Mouse (Mus musculus): ENCODE results near the gene Snn. TPM values are rescaled to one million over a fixed set of nuclear protein-coding genes. Genes with fewer than 3 reads are reported as not detected.

Gene Snn
- polyA plus RNA-seq, 1 experiment = 187 TPM

DNA sequence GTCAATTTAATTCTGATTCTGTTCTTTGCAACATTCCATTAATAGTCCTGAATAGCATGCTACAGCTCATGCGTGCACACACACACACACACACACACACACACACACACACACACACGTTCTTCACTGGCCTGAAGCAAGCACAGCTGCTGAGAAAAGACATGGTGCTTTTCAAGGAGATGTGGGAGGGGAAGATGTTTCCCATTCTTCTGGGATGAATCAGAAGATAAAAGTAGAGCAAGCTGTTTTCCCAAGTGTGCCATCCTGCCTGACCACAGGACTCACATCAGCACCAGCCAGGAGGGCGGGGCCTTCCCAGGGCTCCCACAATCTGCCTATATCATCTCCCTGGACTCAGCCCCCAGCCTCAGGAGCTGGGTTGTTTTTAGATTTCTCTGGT lies 35.9 kb upstream of the Snn start:
- DNase-seq (ENCODE audit: low read depth) = no peak
- TF ChIP-seq POLR2A (IDR thresholded peaks at IDR 0.05; ENCODE audit: borderline replicate concordance, extremely low read depth, insufficient read depth, insufficient read length, poor library complexity, severe bottlenecking) = no peak
- no peak for TF ChIP-seq CTCF (IDR thresholded peaks at IDR 0.05; ENCODE audit: borderline replicate concordance, extremely low read depth, insufficient read depth, insufficient read length)

DNA sequence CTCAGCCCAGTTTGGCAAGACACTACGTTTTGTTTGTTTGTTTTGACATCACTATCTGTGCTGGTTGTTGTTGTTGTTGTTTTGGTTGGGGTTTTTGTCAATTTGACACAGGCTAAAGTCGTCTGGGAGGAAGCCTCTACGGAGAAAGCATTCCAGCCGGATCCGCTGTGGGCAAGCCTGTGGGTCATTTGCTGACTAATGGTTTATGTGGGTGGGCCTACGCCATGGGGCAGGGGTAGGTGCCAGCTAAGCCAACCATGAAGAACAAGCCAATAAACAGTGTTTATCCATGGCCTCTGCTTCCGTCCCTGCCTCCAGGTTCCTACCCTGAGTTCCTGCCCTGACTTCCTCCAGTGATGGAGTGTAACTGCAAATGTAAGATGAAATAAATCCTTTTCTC lies 32.5 kb upstream of the Snn start:
- TF ChIP-seq POLR2A (IDR thresholded peaks at IDR 0.05; ENCODE audit: borderline replicate concordance, extremely low read depth, insufficient read depth, insufficient read length, poor library complexity, severe bottlenecking) (no peak), CTCF (IDR thresholded peaks at IDR 0.05; ENCODE audit: borderline replicate concordance, extremely low read depth, insufficient read depth, insufficient read length) (no peak)

DNA sequence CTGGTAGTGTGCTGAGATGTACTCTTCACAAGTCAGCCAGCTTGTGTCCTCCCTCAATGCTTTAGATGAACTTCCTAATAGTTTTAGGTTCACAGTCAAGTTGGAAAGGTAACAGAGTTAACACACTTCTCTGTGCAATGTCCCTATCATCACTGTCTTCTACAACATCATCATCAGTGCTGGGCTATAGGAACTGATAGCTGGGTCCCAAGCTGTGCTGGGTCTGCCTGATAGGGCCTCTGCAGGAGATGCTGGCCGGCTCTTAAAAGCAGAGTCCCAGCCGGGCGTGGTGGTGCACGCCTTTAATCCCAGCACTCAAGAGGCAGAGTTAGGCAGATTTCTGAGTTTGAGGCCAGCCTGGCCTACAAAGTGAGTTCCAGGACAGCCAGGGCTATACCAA lies 29.9 kb upstream of the Snn start:
- TF ChIP-seq POLR2A (IDR thresholded peaks at IDR 0.05; ENCODE audit: borderline replicate concordance, extremely low read depth, insufficient read depth, insufficient read length, poor library complexity, severe bottlenecking) = no peak
- TF ChIP-seq CTCF (IDR thresholded peaks at IDR 0.05; ENCODE audit: borderline replicate concordance, extremely low read depth, insufficient read depth, insufficient read length) = no peak
- no peak for DNase-seq (ENCODE audit: low read depth)

More for the DNA sequence above, 32.5 kb upstream of the Snn start:
- DNase-seq (ENCODE audit: low read depth) = no peak

DNA sequence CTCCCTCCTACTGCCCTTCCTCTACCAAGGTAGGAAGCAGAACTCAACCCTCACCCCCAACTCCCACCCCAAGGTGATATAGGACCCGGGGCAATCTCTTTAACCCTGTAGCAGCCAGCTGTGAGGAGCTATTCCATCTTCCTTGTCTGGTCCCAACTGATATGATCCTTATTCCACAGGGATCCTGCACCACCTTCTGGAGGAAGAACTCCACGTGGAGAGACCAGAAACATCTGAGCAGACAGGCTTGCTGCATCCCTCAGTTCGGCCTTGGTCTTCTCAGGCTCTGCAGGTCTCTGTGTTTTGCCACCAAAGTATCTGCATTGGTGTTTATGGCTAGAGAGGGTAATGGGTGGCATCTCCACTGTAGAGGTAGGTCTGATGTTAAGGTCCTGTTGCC lies 29.4 kb upstream of the Snn start:
- TF ChIP-seq CTCF (IDR thresholded peaks at IDR 0.05; ENCODE audit: borderline replicate concordance, extremely low read depth, insufficient read depth, insufficient read length) (no peak), POLR2A (IDR thresholded peaks at IDR 0.05; ENCODE audit: borderline replicate concordance, extremely low read depth, insufficient read depth, insufficient read length, poor library complexity, severe bottlenecking) (no peak)

DNA sequence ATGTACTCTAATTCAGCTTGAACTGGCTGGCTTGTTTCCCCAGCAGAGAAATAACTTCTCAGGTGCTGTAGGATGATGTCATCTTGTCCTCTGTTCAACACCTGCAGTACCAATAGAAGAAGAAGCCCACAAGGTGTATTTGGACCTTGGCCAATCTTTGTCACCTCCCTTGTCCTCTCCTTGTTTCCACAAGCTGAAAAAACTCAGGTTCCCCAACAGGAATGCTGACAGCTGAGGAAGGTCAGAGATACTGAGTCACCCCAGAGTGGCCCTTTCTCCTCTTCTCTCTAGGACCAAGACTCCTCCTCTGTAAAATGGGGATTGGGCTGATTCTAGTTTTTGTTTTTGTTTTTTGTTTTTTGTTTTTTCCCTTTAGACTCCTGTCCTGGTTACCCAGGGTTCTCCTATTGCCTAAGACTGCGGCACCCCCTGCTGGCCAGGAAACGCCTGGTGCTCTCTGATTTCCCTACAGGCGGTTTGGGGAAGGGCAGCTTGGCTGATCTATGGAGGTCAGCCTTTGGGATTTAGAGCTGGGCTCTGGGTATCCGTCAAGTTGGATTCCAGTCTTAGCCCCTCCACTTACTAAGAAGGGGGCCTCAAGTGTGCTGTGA lies 26.4 kb upstream of the Snn start:
- peak; percentile 88 for DNase-seq (ENCODE audit: low read depth)
- TF ChIP-seq POLR2A (IDR thresholded peaks at IDR 0.05; ENCODE audit: borderline replicate concordance, extremely low read depth, insufficient read depth, insufficient read length, poor library complexity, severe bottlenecking) (no peak), CTCF (IDR thresholded peaks at IDR 0.05; ENCODE audit: borderline replicate concordance, extremely low read depth, insufficient read depth, insufficient read length) (peak; percentile 98)

More for the DNA sequence above, 29.4 kb upstream of the Snn start:
- no peak for DNase-seq (ENCODE audit: low read depth)

DNA sequence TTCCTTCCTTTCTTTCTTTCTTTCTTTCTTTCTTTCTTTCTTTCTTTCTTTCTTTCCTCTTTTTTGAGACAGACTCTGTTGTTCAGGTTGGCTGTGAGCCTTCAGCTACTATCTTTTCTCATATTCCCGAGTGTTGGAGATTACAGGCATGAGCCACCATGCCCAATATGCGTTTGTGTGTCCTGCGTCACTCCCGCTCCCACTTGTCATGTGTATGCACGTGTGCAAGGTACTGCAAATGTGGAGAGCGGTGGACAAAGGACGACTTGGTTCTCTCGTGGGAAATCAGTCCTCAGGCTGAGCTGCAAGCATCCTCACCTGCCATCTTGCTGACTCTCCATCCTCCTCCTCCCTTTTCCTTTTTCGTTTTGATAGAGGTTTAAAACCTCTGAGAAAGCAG lies 25.5 kb upstream of the Snn start:
- TF ChIP-seq CTCF (IDR thresholded peaks at IDR 0.05; ENCODE audit: borderline replicate concordance, extremely low read depth, insufficient read depth, insufficient read length) (no peak), POLR2A (IDR thresholded peaks at IDR 0.05; ENCODE audit: borderline replicate concordance, extremely low read depth, insufficient read depth, insufficient read length, poor library complexity, severe bottlenecking) (no peak)
- no peak for DNase-seq (ENCODE audit: low read depth)

DNA sequence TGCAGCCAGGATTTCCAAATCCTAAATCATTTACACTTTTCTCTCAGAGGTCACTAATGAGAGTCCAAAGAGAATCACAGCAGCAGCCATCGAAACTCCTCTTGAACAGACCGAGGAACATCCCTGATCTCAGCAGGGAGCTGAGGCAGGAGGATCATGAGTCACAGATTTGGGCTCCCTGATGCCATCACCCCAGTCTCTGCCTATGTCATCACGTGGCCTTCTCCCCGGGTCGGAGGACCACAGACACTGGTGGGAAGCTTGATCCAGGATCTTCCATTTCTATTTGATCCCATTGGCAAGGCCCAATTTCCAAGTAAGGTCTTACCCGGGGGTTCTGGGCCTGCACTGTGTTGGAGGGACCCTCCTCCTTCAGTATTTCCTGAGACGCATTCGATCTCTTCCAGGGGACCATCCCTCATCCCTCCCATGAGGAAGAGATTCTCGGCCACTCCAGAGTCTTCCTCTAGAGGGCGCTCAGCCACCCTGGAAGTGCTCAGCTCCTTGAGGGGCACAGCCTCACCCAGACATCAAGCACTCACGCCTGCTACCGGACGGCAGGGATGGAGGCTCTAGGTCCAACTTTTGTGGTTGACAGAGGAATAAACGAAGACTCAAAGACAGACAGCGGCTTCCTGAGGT lies 24.8 kb upstream of the Snn start:
- peak; percentile 78 for DNase-seq (ENCODE audit: low read depth)
- TF ChIP-seq CTCF (IDR thresholded peaks at IDR 0.05; ENCODE audit: borderline replicate concordance, extremely low read depth, insufficient read depth, insufficient read length) (peak; percentile 90), POLR2A (IDR thresholded peaks at IDR 0.05; ENCODE audit: borderline replicate concordance, extremely low read depth, insufficient read depth, insufficient read length, poor library complexity, severe bottlenecking) (no peak)

DNA sequence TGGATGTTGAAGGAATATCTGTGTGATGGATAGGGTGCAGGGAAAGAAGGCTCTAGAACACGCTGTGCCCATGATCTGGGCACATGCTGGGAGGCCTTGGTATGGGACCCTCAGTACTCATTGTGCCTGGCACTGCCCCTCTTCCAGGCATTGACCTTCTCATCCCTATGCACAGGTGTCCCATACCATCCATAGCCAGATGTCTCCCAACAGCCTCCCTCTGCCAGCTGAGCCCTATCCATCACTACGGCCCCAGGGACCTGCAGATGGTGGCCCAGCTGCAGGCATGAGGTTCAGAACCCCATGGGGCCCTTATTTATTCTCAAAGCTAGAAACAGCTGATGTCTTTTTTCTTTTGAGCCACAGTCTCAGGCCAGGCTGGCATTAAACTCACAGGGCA lies 20.1 kb upstream of the Snn start:
- TF ChIP-seq POLR2A (IDR thresholded peaks at IDR 0.05; ENCODE audit: borderline replicate concordance, extremely low read depth, insufficient read depth, insufficient read length, poor library complexity, severe bottlenecking) (no peak), CTCF (IDR thresholded peaks at IDR 0.05; ENCODE audit: borderline replicate concordance, extremely low read depth, insufficient read depth, insufficient read length) (no peak)
- no peak for DNase-seq (ENCODE audit: low read depth)

DNA sequence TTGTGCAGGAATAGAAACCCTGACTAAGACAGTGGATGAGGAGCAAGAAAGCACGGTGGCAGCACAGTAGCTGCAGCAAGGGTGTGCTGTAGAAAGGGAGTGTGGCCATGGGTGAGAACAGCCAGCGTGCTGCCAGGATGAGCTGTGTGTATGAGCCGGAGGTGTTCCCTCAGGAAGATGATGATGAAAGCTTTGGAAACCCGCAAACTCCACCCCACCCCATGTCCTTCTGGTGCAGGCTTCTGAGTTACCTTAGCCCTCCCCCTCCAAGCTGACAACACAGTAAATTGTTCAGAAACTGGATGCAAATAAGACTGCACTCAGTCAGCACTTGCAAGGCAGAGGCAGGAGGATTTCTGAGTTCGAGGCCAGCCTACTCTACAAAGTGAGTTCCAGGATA lies 17.5 kb upstream of the Snn start:
- no peak for TF ChIP-seq CTCF (IDR thresholded peaks at IDR 0.05; ENCODE audit: borderline replicate concordance, extremely low read depth, insufficient read depth, insufficient read length)
- no peak for TF ChIP-seq POLR2A (IDR thresholded peaks at IDR 0.05; ENCODE audit: borderline replicate concordance, extremely low read depth, insufficient read depth, insufficient read length, poor library complexity, severe bottlenecking)

DNA sequence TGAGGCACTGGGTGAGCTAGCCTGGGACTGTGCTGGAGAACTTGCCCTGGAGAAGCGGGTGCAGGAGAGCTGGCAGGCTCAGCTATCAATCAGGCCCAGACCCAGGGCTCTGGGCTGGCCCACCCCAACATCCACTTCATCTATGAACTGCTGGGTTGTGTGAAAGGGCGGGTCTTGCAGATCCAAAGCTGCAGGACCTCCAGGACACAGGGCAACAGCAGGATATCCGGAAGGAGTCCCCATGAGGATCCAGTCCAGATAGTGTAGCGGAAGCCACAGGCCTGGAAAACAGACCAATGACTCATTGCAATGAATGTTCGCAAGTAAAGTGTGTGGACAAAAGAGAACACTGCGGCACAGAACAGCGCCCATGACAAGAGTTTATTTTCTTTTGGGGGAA lies 14.3 kb upstream of the Snn start:
- TF ChIP-seq POLR2A (IDR thresholded peaks at IDR 0.05; ENCODE audit: borderline replicate concordance, extremely low read depth, insufficient read depth, insufficient read length, poor library complexity, severe bottlenecking) (no peak), CTCF (IDR thresholded peaks at IDR 0.05; ENCODE audit: borderline replicate concordance, extremely low read depth, insufficient read depth, insufficient read length) (no peak)
- no peak for DNase-seq (ENCODE audit: low read depth)

More for the DNA sequence above, 17.5 kb upstream of the Snn start:
- DNase-seq (ENCODE audit: low read depth) = no peak

DNA sequence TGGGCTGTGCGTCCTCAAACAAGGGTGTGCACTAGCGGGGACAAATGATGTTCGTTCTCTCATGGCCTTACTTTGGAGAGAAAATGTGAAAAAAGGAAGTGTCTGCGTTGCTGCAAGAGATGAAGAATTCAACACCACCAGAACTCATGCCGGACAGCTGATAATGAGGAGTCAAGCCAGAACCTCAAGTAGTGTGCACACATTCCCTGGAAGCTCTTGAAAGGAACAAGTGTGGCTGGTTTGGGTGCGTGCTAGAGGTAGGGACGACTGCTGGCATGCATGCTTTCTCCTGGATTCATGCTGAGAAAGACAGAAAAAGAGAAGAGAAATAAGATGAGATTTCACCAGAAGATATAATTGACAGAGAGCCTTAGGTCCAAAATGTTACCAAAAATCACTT lies 13.6 kb upstream of the Snn start:
- no peak for TF ChIP-seq POLR2A (IDR thresholded peaks at IDR 0.05; ENCODE audit: borderline replicate concordance, extremely low read depth, insufficient read depth, insufficient read length, poor library complexity, severe bottlenecking)
- no peak for TF ChIP-seq CTCF (IDR thresholded peaks at IDR 0.05; ENCODE audit: borderline replicate concordance, extremely low read depth, insufficient read depth, insufficient read length)
- no peak for DNase-seq (ENCODE audit: low read depth)

DNA sequence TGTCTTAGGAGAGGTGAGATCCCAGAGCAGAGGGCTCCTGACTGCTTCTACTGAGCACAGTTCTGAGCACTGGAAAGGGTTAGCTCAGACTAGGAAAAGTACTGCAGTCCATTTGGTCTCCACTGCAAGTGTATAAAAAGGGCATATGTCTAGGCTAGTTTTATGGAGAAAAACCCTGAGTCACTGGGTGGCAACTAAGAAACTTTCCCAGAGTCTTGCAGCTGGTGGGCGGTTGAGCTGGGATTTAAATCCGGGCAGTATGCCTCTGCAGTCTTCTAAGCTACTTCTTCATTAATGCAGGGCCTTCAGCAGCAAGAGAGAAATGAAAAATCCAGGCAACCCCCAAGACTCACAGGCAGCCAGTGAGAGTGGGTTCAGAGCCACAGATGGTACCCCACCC lies 10.5 kb upstream of the Snn start:
- DNase-seq (ENCODE audit: low read depth) = no peak
- no peak for TF ChIP-seq POLR2A (IDR thresholded peaks at IDR 0.05; ENCODE audit: borderline replicate concordance, extremely low read depth, insufficient read depth, insufficient read length, poor library complexity, severe bottlenecking)
- TF ChIP-seq CTCF (IDR thresholded peaks at IDR 0.05; ENCODE audit: borderline replicate concordance, extremely low read depth, insufficient read depth, insufficient read length) = no peak
